Mouse (Mus musculus): ENCODE results near the gene Whrn.

GRCm38 (mm10) chr4:63487256-63487655, 8.5 kb downstream of the Whrn start:
- TF ChIP-seq USF1 (IDR thresholded peaks at IDR 0.05; ENCODE audit: low read depth): no peak
- TF ChIP-seq MYOG (IDR thresholded peaks at IDR 0.05; ENCODE audit: control insufficient read depth, extremely low read depth, insufficient read length): no peak
- TF ChIP-seq CTCF (IDR thresholded peaks at IDR 0.05; ENCODE audit: control insufficient read depth, insufficient read depth, insufficient read length): no peak
- TF ChIP-seq MAX (IDR thresholded peaks at IDR 0.05): no peak
- TF ChIP-seq MYOD1 (IDR thresholded peaks at IDR 0.05; ENCODE audit: control insufficient read depth, insufficient read length, low read depth): no peak
